Mouse (Mus musculus) embryo, embryonic 10 days (tissue): ENCODE measurements around the gene Sall4.

Experiments
- DNase-seq: peaks from one replicate; pipeline ENCODE4 v3.0.0-alpha.2; 2015; ENCODE audit warnings: low spot score

Sall4 gene

GRCm38 (mm10) chr2:168767582-168767981, at the start of gene Sall4:
Gene Sall4 (minus strand): TSS chr2:168767943.
- DNase-seq: no peak

- no peak for DNase-seq
Measured at GRCm38 (mm10) chr2:168813243-168813642, 45.5 kb upstream of the Sall4 start.

GRCm38 (mm10) chr2:168809895-168810294, 42.2 kb upstream of the Sall4 start:
- DNase-seq: peak; percentile 49

- DNase-seq: peak; percentile 63
Measured at GRCm38 (mm10) chr2:168807681-168808080, 39.9 kb upstream of the Sall4 start.

- DNase-seq: peak; percentile 50
Measured at GRCm38 (mm10) chr2:168803849-168804248, 36.1 kb upstream of the Sall4 start.

- no peak for DNase-seq
Measured at GRCm38 (mm10) chr2:168799326-168799725, 31.6 kb upstream of the Sall4 start.

- no peak for DNase-seq
Measured at GRCm38 (mm10) chr2:168798921-168799320, 31.2 kb upstream of the Sall4 start.

GRCm38 (mm10) chr2:168791115-168791802, 23.5 kb upstream of the Sall4 start:
- DNase-seq: peak; percentile 68

GRCm38 (mm10) chr2:168786174-168786573, 18.4 kb upstream of the Sall4 start:
- no peak for DNase-seq

- peak; percentile 44 for DNase-seq
Measured at GRCm38 (mm10) chr2:168780596-168780995, 12.9 kb upstream of the Sall4 start.

- peak; percentile 57 for DNase-seq
Measured at GRCm38 (mm10) chr2:168780024-168780423, 12.3 kb upstream of the Sall4 start.

- DNase-seq: no peak
Measured at GRCm38 (mm10) chr2:168777481-168777880, 9.7 kb upstream of the Sall4 start.

GRCm38 (mm10) chr2:168776238-168776637, 8.5 kb upstream of the Sall4 start:
- DNase-seq: no peak

GRCm38 (mm10) chr2:168769259-168769658, 1.5 kb upstream of the Sall4 start:
- DNase-seq: no peak

GRCm38 (mm10) chr2:168766538-168767361, 993 bp downstream of the Sall4 start:
- DNase-seq: peak; percentile 97

GRCm38 (mm10) chr2:168765696-168766537, 1.8 kb downstream of the Sall4 start:
- DNase-seq: peak; percentile 51

GRCm38 (mm10) chr2:168765065-168765681, 2.6 kb downstream of the Sall4 start:
- DNase-seq: peak; percentile 92

GRCm38 (mm10) chr2:168764460-168764867, 3.3 kb downstream of the Sall4 start:
- DNase-seq: no peak

- DNase-seq: no peak
Measured at GRCm38 (mm10) chr2:168763785-168764184, 4.0 kb downstream of the Sall4 start.

GRCm38 (mm10) chr2:168762411-168762815, 5.3 kb downstream of the Sall4 start:
- DNase-seq: peak; percentile 66

GRCm38 (mm10) chr2:168761954-168762353, 5.8 kb downstream of the Sall4 start:
- no peak for DNase-seq

- no peak for DNase-seq
Measured at GRCm38 (mm10) chr2:168761141-168761540, 6.6 kb downstream of the Sall4 start.
